Mouse (Mus musculus): Measurements from ENCODE around the gene Mrpl21.

Gene Mrpl21

GRCm38 (mm10) chr19:3282572-3283467 is at the start of gene Mrpl21, which contains the start of gene Ighmbp2:
Gene Mrpl21 (plus strand): TSS chr19:3282901.
Gene Ighmbp2 (minus strand): TSS chr19:3283017.
- in situ Hi-C loops (cut with MboI; ENCODE audit: low sequenced_read_pairs), result no loop called here

GRCm38 (mm10) chr19:3260016-3260415 is 22.7 kb upstream of the Mrpl21 start:
- in situ Hi-C loops (cut with MboI; ENCODE audit: low sequenced_read_pairs), result no loop called here

- in situ Hi-C loops (cut with MboI; ENCODE audit: low sequenced_read_pairs), result no loop called here
These were observed 22.1 kb upstream of the Mrpl21 start for GRCm38 (mm10) chr19:3260591-3260990.

- in situ Hi-C loops (cut with MboI; ENCODE audit: low sequenced_read_pairs), result no loop called here
These were observed 21.4 kb upstream of the Mrpl21 start for GRCm38 (mm10) chr19:3261336-3261735.

- in situ Hi-C loops (cut with MboI; ENCODE audit: low sequenced_read_pairs), result no loop called here
These were observed 20.8 kb upstream of the Mrpl21 start for GRCm38 (mm10) chr19:3261764-3262525.

- in situ Hi-C loops (cut with MboI; ENCODE audit: low sequenced_read_pairs), result no loop called here
These were observed 18.4 kb upstream of the Mrpl21 start for GRCm38 (mm10) chr19:3264348-3264747.

- in situ Hi-C loops (cut with MboI; ENCODE audit: low sequenced_read_pairs), result no loop called here
These were observed 17.5 kb upstream of the Mrpl21 start for GRCm38 (mm10) chr19:3265180-3265579.

- in situ Hi-C loops (cut with MboI; ENCODE audit: low sequenced_read_pairs), result no loop called here
These were observed 16.6 kb upstream of the Mrpl21 start for GRCm38 (mm10) chr19:3266136-3266535.

GRCm38 (mm10) chr19:3266676-3267075 is 16.0 kb upstream of the Mrpl21 start:
- in situ Hi-C loops (cut with MboI; ENCODE audit: low sequenced_read_pairs), result no loop called here

- in situ Hi-C loops (cut with MboI; ENCODE audit: low sequenced_read_pairs), result no loop called here
These were observed 15.4 kb upstream of the Mrpl21 start for GRCm38 (mm10) chr19:3267340-3267739.

- in situ Hi-C loops (cut with MboI; ENCODE audit: low sequenced_read_pairs), result no loop called here
These were observed 14.3 kb upstream of the Mrpl21 start for GRCm38 (mm10) chr19:3268218-3268980.

GRCm38 (mm10) chr19:3269279-3269678 is 13.4 kb upstream of the Mrpl21 start:
- in situ Hi-C loops (cut with MboI; ENCODE audit: low sequenced_read_pairs), result no loop called here

GRCm38 (mm10) chr19:3269803-3270202 is 12.9 kb upstream of the Mrpl21 start:
- in situ Hi-C loops (cut with MboI; ENCODE audit: low sequenced_read_pairs), result no loop called here

- in situ Hi-C loops (cut with MboI; ENCODE audit: low sequenced_read_pairs), result no loop called here
These were observed 11.3 kb upstream of the Mrpl21 start for GRCm38 (mm10) chr19:3271366-3271765.

GRCm38 (mm10) chr19:3273331-3273730 is 9.4 kb upstream of the Mrpl21 start:
- in situ Hi-C loops (cut with MboI; ENCODE audit: low sequenced_read_pairs), result no loop called here

GRCm38 (mm10) chr19:3275744-3276365 is 6.8 kb upstream of the Mrpl21 start:
- in situ Hi-C loops (cut with MboI; ENCODE audit: low sequenced_read_pairs), result no loop called here

GRCm38 (mm10) chr19:3281886-3282285 is 815 bp upstream of the Mrpl21 start:
- in situ Hi-C loops (cut with MboI; ENCODE audit: low sequenced_read_pairs), result no loop called here

- in situ Hi-C loops (cut with MboI; ENCODE audit: low sequenced_read_pairs), result no loop called here
These were observed 6.3 kb downstream of the Mrpl21 start for GRCm38 (mm10) chr19:3289006-3289405.

- in situ Hi-C loops (cut with MboI; ENCODE audit: low sequenced_read_pairs), result loop anchor here (10.0 kb wide), 1 partner anchor 153 kb away; no protein-coding TSS in a partner anchor
These were observed 9.3 kb downstream of the Mrpl21 start for GRCm38 (mm10) chr19:3292028-3292427.

- in situ Hi-C loops (cut with MboI; ENCODE audit: low sequenced_read_pairs), result loop anchor here (10.0 kb wide), 1 partner anchor 152 kb away; no protein-coding TSS in a partner anchor
These were observed 10.3 kb downstream of the Mrpl21 start for GRCm38 (mm10) chr19:3292993-3293392.

All from CH12F3 (cell line).